Mouse (Mus musculus) kidney, postnatal 4 days (tissue): ENCODE results near the gene Shroom3.
A peak's percentile ranks its signal among the peaks of the same experiment; 100 is the strongest.

ENCODE experiments used
- DNase-seq, 2 experiments: peaks; one replicate each; pipeline ENCODE4 v3.0.0; 2021; ENCODE audit warnings: mixed read lengths in 2 of 2

Shroom3 gene

DNA sequence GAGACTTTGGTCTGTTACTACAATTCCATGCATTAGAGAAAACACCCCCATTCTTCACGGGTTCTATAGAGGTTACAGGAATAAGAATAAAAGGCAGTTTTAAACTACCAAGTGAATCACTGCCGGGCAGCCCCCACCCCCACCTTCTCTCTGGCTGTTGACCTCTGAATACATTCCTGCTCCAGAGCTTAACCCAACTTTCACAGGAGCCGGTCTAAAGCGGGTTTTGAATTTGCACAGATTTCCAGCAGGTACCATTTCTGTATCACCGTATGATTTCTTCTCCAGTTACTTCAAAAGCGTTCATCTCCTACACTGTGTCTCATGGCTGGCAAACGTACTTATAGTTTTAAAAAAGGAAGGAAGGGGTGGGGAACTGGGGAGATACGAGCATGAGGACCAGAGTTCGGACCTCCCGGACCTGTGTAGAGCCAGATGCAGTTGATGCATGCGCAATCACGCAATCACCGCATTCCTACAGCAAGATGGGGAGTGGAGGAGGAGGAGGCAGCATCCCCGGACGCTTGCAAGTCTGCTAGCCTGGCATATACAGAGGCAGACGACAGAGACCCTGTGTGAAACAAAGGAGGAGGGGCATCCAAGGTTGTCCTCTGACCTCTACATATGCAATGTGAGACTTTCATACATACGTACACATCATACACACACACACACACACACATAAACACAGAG is 15.7 kb downstream of the Shroom3 start:
- peak in 1 of 2 experiments; percentile 16 for DNase-seq

DNA sequence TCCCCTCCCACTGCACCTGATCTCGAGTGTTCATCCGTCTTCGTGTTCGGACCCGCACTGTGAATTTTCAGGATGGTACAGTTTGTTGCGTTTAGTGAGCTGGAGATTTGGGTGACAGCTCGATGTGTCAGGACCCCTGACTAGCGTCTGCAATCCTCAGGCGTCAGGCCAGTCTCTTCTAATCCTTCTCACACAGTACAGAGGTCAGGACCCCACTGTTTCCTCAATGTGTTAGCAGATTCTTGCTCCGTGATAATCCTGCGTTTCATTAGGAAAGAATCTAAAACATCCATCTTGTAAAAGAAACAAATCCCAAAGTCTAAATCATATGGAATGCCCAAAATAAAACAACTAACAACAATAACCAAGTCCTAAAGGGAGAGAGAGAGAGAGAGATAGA is 18.5 kb downstream of the Shroom3 start:
- no peak for DNase-seq

DNA sequence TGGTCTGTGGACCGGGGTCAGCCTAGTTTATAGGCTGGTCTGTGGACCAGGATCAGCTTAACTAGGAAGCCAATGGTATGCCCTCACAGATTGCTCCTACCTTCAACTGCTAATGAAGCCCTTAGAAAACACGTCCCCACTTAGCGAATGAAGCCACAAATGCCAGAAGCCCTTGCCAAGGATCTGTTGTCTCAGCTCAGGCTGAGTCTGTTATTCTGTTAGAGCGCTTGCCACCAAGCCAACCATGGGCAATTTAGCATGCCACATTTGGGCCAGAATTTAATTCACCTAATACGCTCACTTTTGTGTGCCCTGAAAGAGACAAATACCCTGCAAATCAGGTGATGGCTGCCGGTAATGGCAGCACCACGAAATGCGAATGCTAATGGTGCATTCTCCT is 20.4 kb downstream of the Shroom3 start:
- DNase-seq, result no peak

DNA sequence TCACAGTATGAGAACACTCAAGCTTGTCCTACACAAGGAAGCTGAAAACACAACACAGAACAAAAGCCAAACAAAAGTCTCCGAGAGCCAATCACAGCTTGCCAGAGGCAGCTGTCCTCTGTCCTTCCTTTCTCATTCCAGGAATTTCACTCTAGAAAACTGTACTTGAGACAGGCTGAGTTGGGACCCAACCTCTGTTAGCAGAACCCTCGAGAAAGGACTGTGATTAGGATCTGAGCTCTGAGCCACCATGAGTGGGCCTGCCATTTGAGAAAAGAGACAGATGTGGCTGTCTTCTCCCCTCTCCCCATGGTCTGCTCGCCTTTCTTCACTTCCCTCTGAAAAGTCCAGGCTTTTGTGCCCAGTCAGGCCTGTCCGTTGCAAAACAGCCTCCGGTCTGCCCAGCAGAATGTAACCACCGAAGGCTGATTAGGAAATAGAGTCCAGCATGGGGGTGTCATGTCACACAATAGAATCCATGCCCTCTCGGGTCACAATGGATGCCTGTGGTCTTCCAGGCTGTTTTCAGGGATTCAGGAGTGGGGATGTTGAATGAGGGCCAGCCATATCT is 24.8 kb downstream of the Shroom3 start:
- peak; percentile 15 to 33 for DNase-seq

DNA sequence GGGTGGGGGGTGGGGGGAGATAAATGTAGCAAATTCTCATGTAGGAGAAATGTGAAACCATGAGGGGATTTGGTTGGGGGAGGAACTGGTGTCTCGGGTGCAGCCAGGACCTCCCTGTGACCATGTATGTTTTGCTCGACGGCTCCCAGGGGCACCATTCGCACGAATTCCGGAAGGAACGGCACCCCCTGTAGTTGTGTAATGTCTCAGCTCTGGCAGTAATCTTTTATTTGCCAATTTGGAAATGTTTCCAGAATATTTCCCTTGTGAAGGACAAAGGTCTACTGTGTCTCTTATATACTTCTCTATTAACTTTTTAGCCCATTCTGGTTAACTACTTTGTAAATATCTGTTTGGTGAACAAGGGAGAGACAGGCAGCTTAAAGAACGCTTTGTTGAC is 27.5 kb downstream of the Shroom3 start:
- no peak for DNase-seq

DNA sequence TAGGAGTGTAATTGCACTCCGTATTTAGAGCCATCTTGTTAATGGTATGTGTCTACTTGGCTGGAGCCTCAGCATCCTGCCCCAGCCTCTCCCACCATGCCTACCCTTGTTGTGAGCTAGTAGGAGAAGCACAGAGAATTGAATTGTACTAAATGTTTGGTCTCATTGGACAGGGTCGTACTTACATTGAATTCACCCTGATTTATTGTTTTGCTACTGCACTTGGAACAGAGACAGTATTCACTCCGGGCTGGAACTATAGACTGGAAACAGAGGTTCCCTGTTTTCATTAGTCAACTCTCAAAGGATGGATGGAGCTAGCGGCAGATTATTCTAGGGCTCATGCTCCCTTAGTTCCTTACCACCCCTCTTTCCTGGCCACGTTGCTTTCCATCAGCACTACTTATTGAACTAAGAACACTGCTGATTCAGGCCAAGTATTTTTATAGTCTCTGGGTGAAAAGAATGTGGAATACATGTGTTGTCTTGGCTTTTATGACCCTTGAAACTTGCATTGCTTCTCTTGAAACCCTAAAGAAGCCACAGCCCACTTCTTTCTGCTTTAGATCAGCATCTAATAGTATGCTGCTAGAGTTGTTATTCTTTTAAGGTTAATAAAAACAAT is 28.5 kb downstream of the Shroom3 start:
- DNase-seq, result no peak

DNA sequence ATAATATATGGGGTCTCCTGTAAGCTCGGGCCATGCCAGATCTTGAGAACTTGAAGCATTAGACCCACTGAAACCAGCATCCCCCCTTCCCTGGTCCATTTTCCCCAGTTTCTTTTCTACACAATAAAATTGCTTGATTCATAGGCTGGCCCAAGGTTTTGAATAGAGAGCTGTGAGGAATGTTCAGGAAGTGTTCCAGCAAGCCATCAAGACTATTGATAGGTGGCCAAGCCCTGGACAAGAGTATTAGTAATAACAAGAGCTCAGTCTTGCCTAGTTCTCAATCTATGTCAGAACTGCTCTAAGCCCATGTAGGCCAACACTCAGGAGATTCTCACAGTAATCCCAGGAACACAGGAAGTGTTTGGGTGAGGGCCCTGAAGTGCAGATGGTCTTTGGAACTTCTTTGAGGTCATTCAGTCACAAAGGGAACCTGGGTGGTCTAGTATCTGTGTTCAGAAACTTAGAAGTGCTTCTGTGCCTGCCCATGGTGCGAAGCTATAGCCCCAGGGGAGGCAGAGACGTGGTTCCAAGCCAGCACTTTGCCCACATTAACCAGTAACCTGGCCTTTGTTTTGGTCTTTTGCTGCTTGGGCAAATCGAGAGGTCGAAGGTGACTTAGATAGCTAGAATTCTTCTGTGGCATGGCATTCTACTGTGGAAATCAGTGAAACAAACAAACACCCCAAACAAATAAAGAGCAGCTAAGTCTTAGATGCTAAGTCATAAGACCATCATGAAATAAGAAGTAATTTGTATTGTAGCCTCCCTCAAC is 29.6 kb downstream of the Shroom3 start:
- no peak for DNase-seq

DNA sequence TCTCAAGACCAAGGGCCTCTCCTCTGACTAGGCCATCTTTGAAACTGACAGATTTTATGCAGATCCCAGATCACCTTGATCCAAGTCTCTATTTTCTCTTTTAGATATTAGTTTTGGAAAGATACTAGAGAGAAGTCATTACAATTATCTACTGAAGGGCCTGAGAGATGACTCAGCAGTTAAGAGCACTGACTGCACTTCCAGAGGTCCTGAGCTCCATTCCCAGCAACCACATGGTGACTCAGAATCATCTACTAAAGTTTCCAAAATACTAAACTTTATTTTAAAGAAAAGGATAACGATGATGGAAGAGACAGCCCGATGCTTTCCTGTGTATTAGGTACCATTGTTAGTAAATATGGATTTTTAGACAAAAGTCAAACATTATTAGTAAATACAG is 31.7 kb downstream of the Shroom3 start:
- no peak for DNase-seq

DNA sequence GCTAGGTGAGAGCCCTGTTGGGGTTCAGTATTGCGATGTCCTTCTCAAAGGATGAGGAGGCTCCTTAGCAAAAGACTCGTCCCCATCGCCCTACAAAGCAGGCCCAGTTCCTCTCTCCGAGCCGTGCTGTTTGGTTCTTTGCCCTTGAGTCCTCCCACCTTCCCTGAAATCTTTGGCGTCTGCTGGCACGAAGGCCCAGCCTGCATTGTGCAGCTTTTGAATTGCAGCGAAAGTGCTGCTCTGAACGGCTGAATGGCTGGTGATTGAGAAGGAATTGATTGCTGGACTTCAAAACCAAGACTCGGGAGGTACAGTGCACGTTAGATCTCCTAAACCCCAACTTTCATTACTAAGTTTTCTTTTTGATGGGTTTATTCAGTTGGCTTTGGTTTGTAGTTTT is 32.1 kb downstream of the Shroom3 start:
- no peak for DNase-seq

DNA sequence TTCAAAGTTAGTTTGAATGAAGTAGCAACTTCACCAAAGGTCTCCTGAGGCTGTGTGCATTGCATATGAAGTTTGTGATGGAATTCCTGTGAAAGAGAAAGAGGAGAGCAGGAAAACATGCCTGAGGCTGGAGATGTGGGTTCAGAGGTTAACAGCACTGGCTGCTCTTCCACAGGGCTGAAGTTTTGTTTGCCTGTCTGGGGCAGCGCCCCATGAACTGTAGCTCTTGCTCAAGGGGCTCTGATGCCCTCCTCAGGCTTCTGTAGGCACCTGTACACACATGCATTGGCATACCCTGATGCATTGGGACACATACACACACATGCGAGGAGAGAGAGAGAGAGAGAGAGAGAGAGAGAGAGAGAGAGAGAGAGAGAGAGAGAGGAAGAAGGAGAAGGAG is 32.7 kb downstream of the Shroom3 start:
- no peak for DNase-seq

DNA sequence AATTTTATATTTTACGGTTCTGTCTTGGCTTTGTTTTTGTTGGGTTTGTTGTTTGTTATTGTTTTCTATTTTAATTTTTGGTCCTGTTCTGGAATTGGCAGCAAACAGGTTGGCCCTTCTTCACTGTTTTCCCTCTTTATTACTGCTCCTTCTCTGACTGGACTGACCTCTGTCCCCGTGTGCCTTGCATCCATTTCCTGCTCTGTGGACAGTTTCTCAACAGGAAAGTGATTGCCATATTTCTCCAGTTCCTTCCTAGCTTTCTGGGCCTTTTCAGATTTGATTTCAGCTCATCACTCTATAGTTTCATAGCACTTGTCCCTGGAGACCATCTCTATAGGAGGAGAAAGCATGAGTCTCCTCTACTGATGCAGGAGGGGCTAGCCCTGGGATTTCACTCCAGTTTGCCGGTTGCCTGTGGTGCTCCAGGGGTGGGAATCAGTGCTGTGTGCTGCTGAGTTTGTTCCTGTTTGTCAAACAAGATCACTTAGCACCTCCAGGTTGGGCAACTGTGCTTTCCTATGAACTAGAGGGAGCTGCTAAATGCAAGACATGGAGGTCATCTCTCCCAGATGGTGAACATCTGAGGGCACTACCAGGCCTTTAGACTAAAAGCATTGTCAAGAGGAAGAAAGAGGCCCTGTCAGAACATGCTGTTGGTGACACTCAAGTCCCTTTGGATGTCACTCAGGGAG is 34.6 kb downstream of the Shroom3 start:
- DNase-seq, result no peak

DNA sequence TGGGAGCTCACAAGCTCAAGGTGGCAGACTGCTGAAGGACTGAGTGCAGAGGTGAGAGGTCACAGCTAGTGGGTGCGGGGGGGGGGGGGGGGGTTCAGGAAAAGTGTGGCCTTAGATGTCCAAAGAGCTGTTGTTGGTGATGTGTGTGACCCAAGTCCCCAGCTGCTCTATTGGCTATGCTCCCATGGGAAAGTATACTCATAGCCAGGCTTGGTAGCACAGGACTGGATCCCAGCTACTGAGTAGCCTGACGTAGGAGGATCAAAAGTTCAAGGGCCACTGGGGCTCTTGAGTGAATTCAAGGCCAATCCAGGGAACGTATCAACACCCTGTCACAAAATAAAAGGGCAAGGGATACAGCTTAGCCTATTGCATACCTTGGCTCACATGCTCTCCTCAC is 35.6 kb downstream of the Shroom3 start:
- DNase-seq, result no peak

DNA sequence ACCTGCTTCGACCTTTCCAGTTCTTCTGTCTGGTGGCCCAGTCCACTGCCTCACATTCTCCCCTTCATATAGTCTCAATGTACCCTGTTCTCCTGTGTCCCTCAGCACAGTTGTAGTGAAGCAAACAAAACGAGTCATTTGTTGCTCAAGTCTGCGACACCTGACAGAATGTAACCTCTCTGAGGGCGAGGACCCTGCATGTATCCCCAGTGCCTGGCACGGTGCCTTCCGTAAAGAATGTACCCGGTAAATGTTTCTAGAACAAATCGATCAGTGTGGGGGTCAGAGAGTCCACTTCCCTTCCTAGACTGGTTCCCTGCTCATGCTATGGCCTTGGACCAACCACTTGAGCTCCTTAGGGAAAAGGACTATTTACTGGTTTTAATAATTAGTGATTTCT is 38.4 kb downstream of the Shroom3 start:
- DNase-seq, result no peak

DNA sequence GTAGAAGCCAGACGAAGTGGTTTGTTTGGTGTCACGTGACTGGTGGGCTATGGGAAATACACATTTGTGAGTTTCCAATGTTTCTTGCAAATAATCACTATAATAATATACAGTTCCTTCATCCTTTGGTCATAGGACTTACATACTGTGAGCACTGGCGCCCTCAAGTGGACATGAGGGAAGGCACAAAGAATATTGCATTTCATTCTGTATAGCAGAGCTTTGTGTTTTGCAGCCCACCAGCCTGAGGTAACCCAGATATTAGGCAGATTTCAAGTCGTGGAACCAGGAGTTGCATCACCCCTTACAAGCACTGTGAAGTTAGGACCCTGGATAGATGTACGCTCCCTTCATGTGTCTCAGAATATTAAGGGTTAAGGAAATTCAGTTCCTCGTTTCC is 42.7 kb downstream of the Shroom3 start:
- DNase-seq, result peak; percentile 83 to 86

DNA sequence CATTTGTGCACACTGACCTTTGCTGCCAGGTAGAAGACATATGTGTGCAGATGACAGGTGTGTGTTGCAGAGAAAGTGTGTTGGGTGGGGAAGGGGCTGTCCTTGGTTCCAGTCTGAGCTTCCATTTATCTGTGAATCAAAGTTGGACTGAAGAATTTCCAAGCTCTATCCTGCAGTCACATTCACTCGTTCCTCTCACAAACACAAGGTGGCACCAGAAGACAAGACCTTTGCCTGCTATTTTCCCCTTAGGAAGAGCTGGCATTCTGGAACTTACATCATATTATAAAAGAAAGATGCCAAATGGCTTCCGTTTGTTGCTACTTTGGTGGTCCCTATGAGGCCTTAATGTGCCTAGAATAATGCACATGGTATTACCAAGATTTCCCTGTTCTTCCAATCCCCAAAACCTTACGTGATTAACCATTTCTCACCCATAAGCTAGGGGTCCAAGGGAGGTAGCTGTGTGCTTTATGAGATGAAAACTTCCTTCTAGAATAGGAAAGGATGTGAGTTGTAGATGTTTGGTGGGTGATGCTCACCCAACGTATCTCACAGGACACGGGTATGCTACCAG is 45.1 kb downstream of the Shroom3 start:
- DNase-seq, result peak; percentile 56 to 67

DNA sequence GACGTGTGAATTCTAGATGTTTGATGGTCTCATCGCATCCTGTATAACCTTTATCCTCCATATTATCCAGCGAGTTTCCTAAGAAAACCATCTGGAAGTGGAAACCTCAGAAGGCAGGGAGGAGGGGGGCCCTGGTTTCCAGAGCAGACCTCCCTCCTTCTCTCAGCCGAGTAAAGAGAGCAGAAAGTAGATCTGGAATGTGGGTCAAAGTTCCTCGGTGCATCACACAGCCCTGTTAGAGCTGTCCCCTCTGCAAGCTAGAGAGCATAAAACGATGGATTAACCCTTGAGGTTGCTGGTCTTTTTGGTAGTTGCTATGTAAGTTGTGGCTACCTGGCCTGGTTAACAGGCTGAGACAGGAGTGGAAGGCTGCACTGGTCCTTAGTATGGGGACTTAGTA is 46.0 kb downstream of the Shroom3 start:
- DNase-seq, result peak in 1 of 2 experiments; percentile 24

DNA sequence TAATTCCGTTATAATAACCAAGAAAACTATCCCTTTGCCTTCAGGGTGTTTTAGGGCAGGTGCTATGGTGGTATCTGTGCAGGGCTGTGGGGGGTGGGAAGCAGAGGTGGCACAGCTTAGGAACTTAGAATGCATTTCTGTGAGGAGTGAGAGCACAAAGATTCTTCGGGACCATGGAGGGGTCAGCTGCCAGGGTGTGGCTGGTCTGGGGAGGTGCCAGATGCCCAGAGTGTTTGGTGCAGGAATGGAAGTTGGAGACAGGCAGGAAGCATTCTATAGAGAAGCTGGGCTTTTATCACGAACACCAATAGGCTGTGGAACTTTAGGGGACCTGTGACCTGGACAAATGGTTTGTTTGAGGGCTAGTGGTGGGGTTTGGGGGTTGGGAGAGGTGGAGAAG is 58.6 kb downstream of the Shroom3 start:
- DNase-seq, result no peak

DNA sequence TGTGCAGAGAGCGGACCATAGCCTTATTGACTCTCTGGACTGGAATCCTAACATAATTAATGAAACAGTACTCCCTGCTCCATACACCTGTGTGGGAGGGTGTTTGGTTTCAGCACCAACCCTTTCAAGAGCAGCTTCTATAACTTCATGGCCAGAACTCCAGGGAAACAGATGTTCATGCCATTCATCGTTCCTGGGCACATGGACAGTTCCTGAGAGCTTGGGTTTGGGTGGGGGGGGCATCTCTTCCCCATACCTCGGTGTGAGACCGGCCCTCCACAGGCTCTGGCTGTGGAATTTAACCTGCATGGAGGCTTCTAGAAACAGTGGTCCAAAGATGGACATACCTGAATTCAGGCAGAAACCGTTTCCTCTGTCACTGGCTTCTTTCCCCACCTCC is 59.5 kb downstream of the Shroom3 start:
- DNase-seq, result no peak

DNA sequence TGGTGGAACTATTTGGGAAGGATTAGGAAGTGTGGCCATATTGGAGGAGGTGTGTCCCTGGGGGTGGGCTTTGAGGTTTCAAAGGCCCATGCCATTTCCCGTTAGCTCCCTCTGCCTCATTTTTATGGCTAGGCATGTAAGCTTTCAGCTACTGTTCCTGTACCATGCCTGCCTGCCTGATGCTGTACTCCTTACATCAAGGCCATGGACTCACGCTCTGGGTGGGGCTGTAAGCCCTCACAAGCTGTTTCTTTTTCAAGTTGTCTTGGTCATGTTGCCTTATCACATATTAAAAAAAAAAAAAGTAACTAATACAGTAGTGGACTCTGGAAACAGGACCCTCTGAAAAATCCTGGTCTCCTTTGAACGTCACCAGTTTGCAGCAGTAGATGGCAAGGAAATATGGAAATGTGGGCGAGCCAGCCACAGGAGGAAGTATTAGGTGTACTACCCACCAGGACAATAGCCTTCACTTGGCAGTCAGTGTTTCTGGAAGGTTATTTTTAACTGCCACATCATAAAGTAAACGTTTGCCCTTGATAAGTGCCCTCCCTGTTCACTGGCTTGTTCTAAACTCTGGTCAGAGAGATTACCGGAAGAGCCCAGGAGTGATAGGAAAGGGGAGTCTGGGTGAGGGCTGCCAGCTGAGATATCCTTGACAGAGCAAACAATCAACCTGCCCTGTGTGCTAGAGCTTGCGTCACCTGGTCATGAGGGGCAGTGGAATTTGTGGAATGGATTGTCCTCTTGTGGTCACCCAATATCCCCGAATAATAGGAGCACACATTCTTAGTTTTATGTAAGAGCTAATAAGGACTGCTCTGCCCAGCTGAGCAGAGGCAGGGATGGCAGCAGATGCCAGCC is 62.4 kb downstream of the Shroom3 start:
- no peak for DNase-seq

DNA sequence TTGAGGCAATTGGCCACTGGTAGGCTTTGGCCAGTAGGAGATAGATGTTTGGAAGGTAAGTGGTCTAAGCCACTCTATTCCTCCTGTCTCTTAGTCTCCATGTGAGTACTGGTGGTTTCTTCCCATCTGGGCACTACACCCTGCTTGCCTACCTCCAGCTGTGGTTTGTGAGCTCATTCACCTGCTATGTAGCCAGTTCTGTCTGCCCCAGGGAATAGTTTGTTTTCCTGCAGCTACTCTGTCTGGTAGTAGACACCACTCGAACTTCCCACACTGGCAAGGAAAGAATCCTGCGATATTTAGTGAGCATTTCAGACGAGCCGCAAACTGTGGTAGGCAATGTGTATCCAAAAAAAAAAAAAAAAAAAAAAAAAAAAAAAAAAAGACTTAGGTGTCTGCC is 68.3 kb downstream of the Shroom3 start:
- no peak for DNase-seq

DNA sequence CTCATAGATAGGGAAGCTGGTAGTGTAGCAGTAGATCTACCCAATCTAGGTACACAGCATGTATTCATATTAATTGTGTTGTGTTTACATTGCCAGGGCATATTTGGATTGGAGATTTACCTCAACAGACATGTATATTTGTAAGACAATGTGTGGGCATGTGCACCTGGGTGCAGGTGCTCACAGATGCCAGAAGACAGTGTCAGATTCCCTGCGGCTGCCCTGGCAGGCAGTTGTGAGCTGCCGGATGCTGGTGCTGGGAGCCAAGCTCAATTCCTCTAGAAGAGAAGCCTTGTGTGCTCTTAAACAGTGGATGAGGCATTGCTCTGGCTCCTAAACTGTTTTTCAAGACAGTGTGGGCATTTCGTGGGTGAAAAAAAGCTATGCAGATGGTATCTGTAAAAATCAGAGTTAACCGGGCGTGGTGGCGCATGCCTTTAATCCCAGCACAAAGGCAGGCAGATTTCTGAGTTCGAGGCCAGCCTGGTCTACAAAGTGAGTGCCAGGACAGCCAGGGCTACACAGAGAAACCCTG is 72.1 kb downstream of the Shroom3 start:
- DNase-seq, result no peak
